Mouse (Mus musculus): ENCODE measurements around the gene Gm33543.

The Gm33543 gene

DNA sequence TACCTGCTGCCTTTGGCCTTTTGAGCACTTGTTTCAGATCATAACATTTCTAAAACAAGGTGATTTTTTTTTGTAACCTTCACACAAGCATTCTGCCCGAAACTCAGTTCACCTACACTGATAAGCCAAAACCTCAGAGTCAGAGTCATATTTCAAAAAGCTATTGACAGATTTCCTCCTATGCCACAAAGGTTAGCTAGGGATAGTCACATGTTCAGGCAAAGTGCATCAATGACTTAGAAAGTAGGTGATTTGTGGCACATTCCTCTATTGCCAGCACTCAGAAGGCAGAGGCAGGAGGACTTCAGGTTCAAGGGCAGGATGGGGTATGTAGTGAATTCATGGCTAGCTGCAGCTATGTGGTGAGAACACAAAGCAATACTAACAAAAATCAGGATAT is 65.7 kb downstream of the Gm33543 start:
- DNase-seq = no peak

DNA sequence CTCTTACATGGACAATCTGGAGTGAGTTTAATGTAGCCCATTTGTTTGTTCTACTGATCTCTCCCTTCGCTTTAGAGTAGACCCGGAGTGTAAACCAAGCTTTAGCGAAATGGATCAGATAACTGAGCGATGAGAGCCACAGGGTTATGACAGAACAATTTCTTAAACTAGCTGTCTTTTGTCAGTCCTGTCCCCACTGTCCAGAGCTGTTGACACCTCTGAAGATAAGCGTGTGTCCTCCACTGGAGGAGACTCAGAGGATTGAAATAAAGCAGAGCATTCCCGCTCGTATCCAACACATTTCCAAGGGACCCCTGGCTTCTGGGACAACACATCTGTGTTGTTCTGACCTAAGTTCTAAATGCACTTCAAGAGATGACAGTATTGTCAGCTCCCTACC is 67.9 kb downstream of the Gm33543 start:
- no peak for DNase-seq

- no peak for DNase-seq
These were observed 68.6 kb downstream of the Gm33543 start for GRCm38 (mm10) chr10:95774001-95774628.

Measured in lung, postnatal 10 days (tissue).